Comparison of ENCODE assay signal across 22 mouse cellular contexts in the genomic region with DNA sequence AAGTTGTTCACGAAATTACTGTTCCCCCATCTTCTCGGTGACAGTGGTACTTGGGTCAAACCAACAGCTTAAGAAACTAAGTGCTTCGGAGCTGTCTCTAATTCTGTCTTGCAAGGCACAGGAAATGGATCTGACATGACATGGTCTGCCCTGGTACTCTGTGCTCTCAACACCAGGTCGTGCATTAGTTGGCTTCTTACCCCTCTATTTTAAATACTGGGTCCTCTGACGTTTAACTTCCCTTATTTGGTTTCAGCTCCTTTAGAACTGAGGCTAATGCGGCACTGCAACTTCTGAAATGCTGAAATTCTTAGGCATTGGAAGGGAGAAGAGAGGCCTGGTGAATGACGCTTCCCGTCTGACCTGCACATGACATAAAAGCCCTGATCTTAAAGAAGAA. TPM values are rescaled to one million over a fixed set of nuclear protein-coding genes. Genes with fewer than 3 reads are reported as not detected.
DNase-seq lines count a peak whose midpoint lies in the region; ATAC-seq and TF ChIP-seq lines count a peak whose summit lies in the region.
"Had no signal": no experiment of that assay in that cellular context is flagged by ENCODE, and none has a peak within 500 bp of the region (broad histone marks: within the 10 kb centered on the region; RNA-seq: fewer than 3 reads in every experiment).

No protein-coding gene starts in this region.

- no peak for ATAC-seq in midbrain, postnatal 0 days (ENCODE audit: low FRiP score)
- ATAC-seq in common myeloid progenitor, adult 5-6 weeks (replicated peaks; ENCODE audit: low read depth, poor library complexity, severe bottlenecking), result peak; percentile 56
- peak; percentile 22 to 32; a peak in 2 of 4 replicates for ATAC-seq in hematopoietic stem cell, adult 5-6 weeks (replicated peaks in 1 of 2; ENCODE audit: insufficient read depth in 1 of 2, low FRiP score in 2 of 2, low TSS enrichment in 1 of 2, low read depth in 1 of 2, poor library complexity in 2 of 2, severe bottlenecking in 2 of 2)
- ATAC-seq in kidney, embryonic 15.5 days (replicated peaks; ENCODE audit: low FRiP score), result no peak
- ATAC-seq: forebrain, embryonic 13.5 days; forebrain, embryonic 15.5 days; forebrain, postnatal 0 days had no signal

- H3K79me2 ChIP-seq in MEL (ENCODE audit: control insufficient read depth, insufficient read depth, low read length, poor library complexity), result no peaks in the 10 kb centered on the region

- no peak for TF ChIP-seq RAD21 in MEL (IDR thresholded peaks at IDR 0.05; ENCODE audit: low read depth, low read length)

- TF ChIP-seq POLR2A in MEL (IDR thresholded peaks at IDR 0.05; ENCODE audit: control insufficient read depth in 1 of 2, insufficient read depth in 1 of 2, low read depth in 1 of 2, low read length in 2 of 2, poor library complexity in 1 of 2), result no peak
- TF ChIP-seq POLR2A in cerebellum, adult 2 months (IDR thresholded peaks at IDR 0.05; ENCODE audit: borderline replicate concordance, insufficient read depth, low read length), result no peak

- no peak for TF ChIP-seq CTCF in midbrain, postnatal 0 days (IDR thresholded peaks at IDR 0.05)
- TF ChIP-seq CTCF in MEL (IDR thresholded peaks at IDR 0.05 in 2 of 3, conservative IDR thresholded peaks at IDR 0.05 in 1 of 3; ENCODE audit: control insufficient read depth in 1 of 3, insufficient read depth in 1 of 3, low read depth in 2 of 3, low read length in 3 of 3, poor library complexity in 1 of 3, severe bottlenecking in 1 of 3), result no peak
- TF ChIP-seq CTCF in cerebellum, adult 2 months (IDR thresholded peaks at IDR 0.05; ENCODE audit: borderline replicate concordance, insufficient read depth, low read depth, low read length), result no peak

- no peak overlapping the region for H3K27ac ChIP-seq in midbrain, embryonic 10.5 days (replicated peaks)
- H3K27ac ChIP-seq in midbrain, postnatal 0 days (ENCODE audit: low read depth, low read length), result no peak overlapping the region
- H3K27ac ChIP-seq in MEL (ENCODE audit: control insufficient read depth, low read depth, low read length), result no peak overlapping the region
- H3K27ac ChIP-seq in kidney, embryonic 15.5 days, result no peak overlapping the region
- no peak overlapping the region for H3K27ac ChIP-seq in cerebellum, adult 2 months (ENCODE audit: insufficient read depth, low read length)
- H3K27ac ChIP-seq: embryonic facial prominence, embryonic 10.5 days; embryonic facial prominence, embryonic 12.5 days; forebrain, embryonic 13.5 days; forebrain, embryonic 15.5 days had no signal

- no peak overlapping the region for H3K4me3 ChIP-seq in midbrain, embryonic 10.5 days
- no peak overlapping the region for H3K4me3 ChIP-seq in midbrain, postnatal 0 days (ENCODE audit: low read depth, low read length)
- no peak overlapping the region for H3K4me3 ChIP-seq in MEL (ENCODE audit: control insufficient read depth in 1 of 2, insufficient read depth in 1 of 2, low read depth in 2 of 2, low read length in 2 of 2)
- no peak overlapping the region for H3K4me3 ChIP-seq in kidney, embryonic 15.5 days (replicated peaks)
- H3K4me3 ChIP-seq in cerebellum, adult 2 months (replicated peaks; ENCODE audit: insufficient read depth, low read depth, low read length), result no peak overlapping the region
- H3K4me3 ChIP-seq: embryonic facial prominence, embryonic 10.5 days; embryonic facial prominence, embryonic 12.5 days; forebrain, embryonic 13.5 days; forebrain, embryonic 15.5 days had no signal

- peak; percentile 3 for DNase-seq in midbrain, embryonic 10.5 days (ENCODE audit: low spot score)
- no peak for DNase-seq in midbrain, postnatal 0 days (ENCODE audit: low spot score)
- DNase-seq in MEL (ENCODE audit: low read depth, low spot score), result peak; percentile 4
- no peak for DNase-seq in lung, postnatal 4 days
- DNase-seq in cerebellum, adult 2 months, result no peak
- DNase-seq: adrenal gland, adult 2 months; adrenal gland, postnatal 10 days; adrenal gland, postnatal 25 days; cerebellum, adult 11-12 months; cerebellum, adult 8-10 months; cerebellum, adult 9-11 months; cerebellum, postnatal 14 days; cerebellum, postnatal 36 days; forebrain, postnatal 0 days had no signal

- H3K9me3 ChIP-seq in midbrain, embryonic 10.5 days (replicated peaks), result no peaks in the 10 kb centered on the region
- no peaks in the 10 kb centered on the region for H3K9me3 ChIP-seq in midbrain, postnatal 0 days (ENCODE audit: low read length)
- H3K9me3 ChIP-seq in MEL (replicated peaks; ENCODE audit: insufficient read depth, low read length), result no peaks in the 10 kb centered on the region
- H3K9me3 ChIP-seq in kidney, embryonic 15.5 days (replicated peaks), result no peaks in the 10 kb centered on the region
- H3K9me3 ChIP-seq: embryonic facial prominence, embryonic 10.5 days; embryonic facial prominence, embryonic 12.5 days; forebrain, embryonic 13.5 days; forebrain, embryonic 15.5 days; G1E had no signal

- 91% methylated on average over 8 of the region's 8 CpGs for WGBS in midbrain, embryonic 10.5 days
- 90% methylated on average over 8 of the region's 8 CpGs for WGBS in midbrain, postnatal 0 days
- WGBS in kidney, embryonic 15.5 days, result 86% methylated on average over 8 of the region's 8 CpGs
- 92% methylated on average over 8 of the region's 8 CpGs for WGBS in cerebellum, adult 2 months

- peaks cover 20% of the 10 kb centered on the region for H3K4me1 ChIP-seq in midbrain, embryonic 10.5 days
- H3K4me1 ChIP-seq in midbrain, postnatal 0 days (ENCODE audit: insufficient read depth, low read length), result 0 out of 2 replicates have a peak, but pooled peaks cover 2% of the 10 kb centered on the region
- H3K4me1 ChIP-seq in MEL (ENCODE audit: control insufficient read depth in 1 of 2, insufficient read depth in 2 of 2, low read length in 2 of 2), result no peaks in the 10 kb centered on the region
- H3K4me1 ChIP-seq in kidney, embryonic 15.5 days, result no peaks in the 10 kb centered on the region
- no peaks in the 10 kb centered on the region; the same call in 1 of the 2 replicates for H3K4me1 ChIP-seq in cerebellum, adult 2 months (ENCODE audit: control insufficient read depth, insufficient read depth, low read length)
- H3K4me1 ChIP-seq: embryonic facial prominence, embryonic 12.5 days had no signal

- TF ChIP-seq EP300 in MEL (IDR thresholded peaks at IDR 0.05; ENCODE audit: low read depth in 1 of 2, low read length in 2 of 2), result no peak

- H3K4me2 ChIP-seq in midbrain, postnatal 0 days (ENCODE audit: low read depth, low read length, poor library complexity, severe bottlenecking), result no peak overlapping the region
- H3K4me2 ChIP-seq in kidney, embryonic 15.5 days, result no peak overlapping the region
- H3K4me2 ChIP-seq: embryonic facial prominence, embryonic 12.5 days; forebrain, embryonic 13.5 days; forebrain, embryonic 15.5 days had no signal

- no peak overlapping the region for H3K9ac ChIP-seq in midbrain, postnatal 0 days (replicated peaks; ENCODE audit: low read length, poor library complexity, severe bottlenecking)
- no peak overlapping the region for H3K9ac ChIP-seq in MEL (ENCODE audit: control insufficient read depth, low read depth, low read length, poor library complexity, severe bottlenecking)
- no peak overlapping the region for H3K9ac ChIP-seq in kidney, embryonic 15.5 days
- H3K9ac ChIP-seq: embryonic facial prominence, embryonic 12.5 days; forebrain, embryonic 13.5 days; forebrain, embryonic 15.5 days; forebrain, postnatal 0 days had no signal

- H3K27me3 ChIP-seq in midbrain, embryonic 10.5 days (ENCODE audit: low read depth, poor library complexity, severe bottlenecking), result no peaks in the 10 kb centered on the region
- no peaks in the 10 kb centered on the region for H3K27me3 ChIP-seq in midbrain, postnatal 0 days (ENCODE audit: insufficient read depth, low read length)
- H3K27me3 ChIP-seq in MEL (ENCODE audit: control insufficient read depth in 1 of 2, insufficient read depth in 2 of 2, low read length in 2 of 2), result peaks cover 4 to 6% of the 10 kb centered on the region in 2 experiments; a peak in 3 of 4 replicates
- no peaks in the 10 kb centered on the region for H3K27me3 ChIP-seq in kidney, embryonic 15.5 days
- no peaks in the 10 kb centered on the region for H3K27me3 ChIP-seq in cerebellum, adult 2 months (ENCODE audit: control insufficient read depth, insufficient read depth, low read length)
- H3K27me3 ChIP-seq: embryonic facial prominence, embryonic 12.5 days; forebrain, embryonic 13.5 days; forebrain, embryonic 15.5 days had no signal

- no peaks in the 10 kb centered on the region for H3K36me3 ChIP-seq in midbrain, embryonic 10.5 days
- no peaks in the 10 kb centered on the region for H3K36me3 ChIP-seq in midbrain, postnatal 0 days (ENCODE audit: insufficient read depth, low read length)
- H3K36me3 ChIP-seq in MEL (ENCODE audit: control insufficient read depth in 1 of 2, insufficient read depth in 2 of 2, low read length in 2 of 2), result no peaks in the 10 kb centered on the region
- no peaks in the 10 kb centered on the region for H3K36me3 ChIP-seq in kidney, embryonic 15.5 days
- H3K36me3 ChIP-seq: embryonic facial prominence, embryonic 10.5 days; embryonic facial prominence, embryonic 12.5 days; forebrain, embryonic 15.5 days; G1E had no signal

TF ChIP-seq in MEL, 35 proteins besides CTCF, POLR2A, EP300 and RAD21 (continues in another document):
- TF ChIP-seq ZC3H11A (IDR thresholded peaks at IDR 0.05; ENCODE audit: low read depth, low read length) (no peak), TCF12 (IDR thresholded peaks at IDR 0.05; ENCODE audit: low read depth, low read length) (no peak), MAFK (IDR thresholded peaks at IDR 0.05; ENCODE audit: borderline replicate concordance, low read depth, low read length) (no peak), MAZ (IDR thresholded peaks at IDR 0.05; ENCODE audit: low read depth, low read length) (no peak), GABPA (IDR thresholded peaks at IDR 0.05; ENCODE audit: low read depth, low read length) (no peak), JUND (IDR thresholded peaks at IDR 0.05; ENCODE audit: low read depth, low read length) (no peak), MXI1 (IDR thresholded peaks at IDR 0.05; ENCODE audit: low read depth, low read length) (no peak), MAX (IDR thresholded peaks at IDR 0.05; ENCODE audit: low read length) (no peak), NRF1 (IDR thresholded peaks at IDR 0.05; ENCODE audit: insufficient read depth, low read depth, low read length, poor library complexity, severe bottlenecking) (no peak)

RNA-seq across cellular contexts. Expression of gene Frmd5, which starts 48.6 kb away (rescaled TPM):
- polyA plus RNA-seq in midbrain, embryonic 10.5 days (2016; fragmentation: Nextera tagmentation; extraction: Ambion mirVana), result 10.9 and 13.8 TPM in 2 replicates
- total RNA-seq in midbrain, postnatal 0 days (2014; rRNA removed), result 38.3 and 42.5 TPM in 2 replicates
- 12.3 and 14.6 TPM in 2 replicates for polyA plus RNA-seq in midbrain, postnatal 0 days (2015; fragmentation: Nextera tagmentation; extraction: Ambion mirVana)
- 0.04 TPM in 1 of 2 replicates, not detected in the other for total RNA-seq in MEL (2012; rRNA removed)
- under 1 TPM in 1 of 2 experiments, not detected in 1; 0.15 TPM for polyA plus RNA-seq in MEL (2012; ENCODE audit: insufficient read depth in 1 of 2, insufficient read length in 2 of 2, low read depth in 1 of 2, low replicate concordance in 2 of 2, missing spikeins in 1 of 2)
- not detected in 2 replicates for total RNA-seq in common myeloid progenitor, adult 5-6 weeks (2017)
- total RNA-seq in hematopoietic stem cell, adult 5-6 weeks (2017), result not detected in 2 replicates
- 1.8 and 2.4 TPM in 2 replicates for polyA plus RNA-seq in kidney, embryonic 15.5 days (2015; fragmentation: Nextera tagmentation; extraction: Ambion mirVana)
- 53.8 and 55.8 TPM in 2 replicates for polyA plus RNA-seq in cerebellum, adult 2 months (2012; rRNA removed)

Comparison
In these comparisons a context has a peak if more than half of its experiments do, and no peak if none do; other contexts are left out.
1. DNase-seq: peak in midbrain, embryonic 10.5 days (single experiment) and MEL (single experiment); none in midbrain, postnatal 0 days (single experiment), lung, postnatal 4 days (0 of 2) and cerebellum, adult 2 months (0 of 2).
2. ATAC-seq: peak in common myeloid progenitor, adult 5-6 weeks (single experiment) and hematopoietic stem cell, adult 5-6 weeks (2 of 2); none in midbrain, postnatal 0 days (single experiment) and kidney, embryonic 15.5 days (single experiment).